Mouse (Mus musculus) embryonic facial prominence, embryonic 14.5 days (tissue): ENCODE measurements at regions not wholly inside any gene's neighbourhood (a gene's known extent, or its start where the extent isn't known, plus 50 kb on each side); places are given as distances from the start of the nearest gene placed in this dataset.

Experiments used
- ATAC-seq: fragments of 200-750 bp; cut with Nextera tagmentation; 2 replicates; pipeline ENCODE4 v1.8.0; 2017; ENCODE audit warnings: low read depth, moderate number of reproducible peaks, moderate TSS enrichment
- DNase-seq: peaks from one replicate; pipeline ENCODE4 v3.0.0-alpha.2; 2015; ENCODE audit warnings: low spot score
- H3K27ac ChIP-seq: fragments of 300-500 bp; sonication (generic); replicated peaks from 2 replicates; pipeline ENCODE4 v1.5.1; 2014; ENCODE audit warnings: low read depth, mild to moderate bottlenecking, low read length, moderate library complexity
- H3K27me3 ChIP-seq: fragments of 300-500 bp; sonication (generic); replicated peaks from 2 replicates; pipeline ENCODE4 v1.6.1; 2014; ENCODE audit warnings: low read length; ENCODE audit not compliant: control insufficient read depth, insufficient read depth
- H3K36me3 ChIP-seq: fragments of 300-500 bp; sonication (generic); 2 replicates; pipeline ENCODE4 v1.6.1; 2014; ENCODE audit warnings: low read length, mixed read lengths; ENCODE audit not compliant: control insufficient read depth, insufficient read depth
- H3K4me1 ChIP-seq: fragments of 300-500 bp; sonication (generic); 2 replicates; pipeline ENCODE4 v1.6.1; 2014; ENCODE audit warnings: antibody characterized with exemption, low read length; ENCODE audit not compliant: control insufficient read depth, insufficient read depth
- H3K4me2 ChIP-seq: fragments of 300-500 bp; sonication (generic); 2 replicates; pipeline ENCODE4 v1.6.1; 2014; ENCODE audit warnings: low read depth, mild to moderate bottlenecking, low read length, moderate library complexity, mixed read lengths
- H3K4me3 ChIP-seq: fragments of 300-500 bp; sonication (generic); 2 replicates; pipeline ENCODE4 v1.5.1; 2014; ENCODE audit warnings: low read depth, mild to moderate bottlenecking, low read length
- H3K9ac ChIP-seq: fragments of 300-500 bp; sonication (generic); 2 replicates; pipeline ENCODE4 v1.6.1; 2014; ENCODE audit warnings: low read depth, mild to moderate bottlenecking, low read length, moderate library complexity, mixed read lengths
- H3K9me3 ChIP-seq: fragments of 300-500 bp; sonication (generic); 2 replicates; pipeline ENCODE4 v1.6.1; 2016; ENCODE audit warnings: low read length; ENCODE audit not compliant: control insufficient read depth
- WGBS: fragments of 180-500 bp; shearing (Covaris S2); extraction: QIAGEN DNeasy Blood & Tissue Kit; methylation state at CpG from one replicate; pipeline ENCODE4 v1.1.7; 2014; 5-methylcytosine and 5-hydroxymethylcytosine counted together

DNA sequence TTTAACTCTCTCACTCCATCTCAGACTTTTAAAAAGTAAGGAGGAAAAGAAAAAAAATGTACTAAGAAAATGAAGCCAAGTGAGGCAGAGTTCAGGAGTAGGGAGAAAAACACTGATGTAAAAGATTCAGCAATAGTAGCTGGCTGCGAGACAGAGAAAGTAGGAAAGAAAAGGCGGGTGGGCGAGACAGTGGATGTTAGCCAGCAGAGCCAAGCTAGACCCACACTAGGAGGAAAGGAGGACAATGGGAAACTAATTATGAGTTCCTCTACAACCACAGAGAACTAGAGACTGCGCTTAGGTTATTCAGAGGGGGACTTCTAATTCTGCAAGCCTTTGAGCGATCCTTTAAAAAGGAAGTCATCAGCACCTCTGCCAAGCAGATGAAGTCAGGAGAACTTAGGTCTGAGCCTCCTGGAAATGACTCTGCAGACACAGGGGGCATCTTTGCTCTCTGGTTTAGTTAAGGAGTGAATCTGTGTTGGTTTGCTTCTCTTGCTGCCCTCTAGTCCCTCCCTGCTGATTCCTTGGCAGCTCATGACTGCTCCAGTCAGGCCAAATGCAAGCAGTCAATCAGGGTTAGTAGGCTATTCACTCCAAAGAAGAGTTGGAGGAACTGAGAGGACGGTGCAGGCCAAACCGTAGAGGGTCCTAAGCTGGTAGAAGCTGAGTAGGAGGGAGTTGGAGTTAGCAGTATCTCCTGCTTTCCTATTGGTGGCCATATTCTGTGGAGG lies 50.4 kb upstream of the Cyp1b1 start:
- Histone ChIP-seq H3K4me3 (no peak overlapping the region), H3K27me3 (no peaks in the 10 kb centered on the region), H3K4me2 (no peak overlapping the region), H3K36me3 (no peaks in the 10 kb centered on the region), H3K9ac (no peak overlapping the region), H3K27ac (no peak overlapping the region; the same call in 1 of the 2 replicates), H3K4me1 (no peaks in the 10 kb centered on the region; the same call in 1 of the 2 replicates), H3K9me3 (0 out of 2 replicates have a peak, but pooled peaks cover under 1% of the 10 kb centered on the region)
- DNase-seq (no peak), ATAC-seq (no peak)
- WGBS: 78% methylated on average over 7 of the region's 7 CpGs
